Mouse (Mus musculus): ENCODE measurements at regions not wholly inside any gene's neighbourhood (a gene's known extent, or its start where the extent isn't known, plus 50 kb on each side); places are given as distances from the start of the nearest gene placed in this dataset.

DNA sequence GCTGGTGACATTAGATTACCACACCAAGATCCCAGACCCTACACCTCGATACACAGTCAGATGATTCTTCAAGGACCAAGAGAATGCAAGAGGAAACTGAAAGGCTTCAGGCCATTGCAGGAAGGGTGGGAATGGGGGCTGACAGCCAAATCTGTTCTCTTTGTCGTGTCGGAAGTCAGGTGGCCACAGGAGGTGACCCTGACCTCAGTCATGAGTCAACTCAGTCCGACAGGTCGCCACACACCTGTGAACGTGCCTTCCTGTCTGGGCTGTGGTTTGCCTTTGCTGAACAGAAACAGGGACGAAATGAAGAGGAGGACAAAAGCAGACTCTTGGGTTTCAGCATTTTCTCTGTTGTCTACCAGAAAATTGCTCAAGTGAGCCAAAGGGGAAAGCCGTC is 318.3 kb upstream of the Gm26657 start:
- no peak for DNase-seq

DNA sequence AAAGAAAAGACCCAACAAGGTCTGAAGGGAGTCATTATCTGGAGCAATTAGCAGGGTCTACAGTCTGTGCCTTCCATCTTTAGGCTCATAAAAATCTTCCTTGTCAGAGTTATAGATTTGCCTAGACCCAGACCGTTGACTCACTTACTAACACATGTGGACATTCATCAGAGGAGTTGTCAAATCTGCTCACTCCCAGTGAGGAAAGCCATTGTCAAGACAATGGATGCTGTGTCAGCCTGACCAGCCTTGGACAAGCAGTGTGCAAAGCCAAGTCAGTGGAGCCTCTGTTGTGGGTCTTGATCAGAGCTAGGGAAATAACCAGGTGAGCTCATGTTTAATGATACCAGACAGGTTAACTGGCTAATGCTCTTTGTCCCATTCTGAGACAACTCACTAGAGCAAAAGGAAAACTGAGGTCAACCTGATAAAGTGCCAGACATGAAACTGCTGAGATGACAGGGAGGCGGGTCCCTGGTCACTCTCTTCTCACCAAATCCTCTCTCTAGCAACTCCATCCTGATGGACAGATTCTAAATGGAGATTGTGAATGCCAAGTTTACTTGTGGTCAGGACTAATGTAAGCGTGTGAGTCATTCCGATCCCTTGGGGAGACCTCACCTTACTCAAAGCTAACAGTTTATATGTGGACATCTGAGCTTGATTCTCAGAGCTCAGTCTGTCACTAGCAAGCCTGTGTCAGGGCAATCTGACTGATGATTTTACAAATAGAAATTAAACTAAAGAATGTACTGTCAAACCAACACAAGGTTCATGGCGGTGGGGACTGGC is 320.6 kb upstream of the Gm26657 start:
- DNase-seq, result no peak

DNA sequence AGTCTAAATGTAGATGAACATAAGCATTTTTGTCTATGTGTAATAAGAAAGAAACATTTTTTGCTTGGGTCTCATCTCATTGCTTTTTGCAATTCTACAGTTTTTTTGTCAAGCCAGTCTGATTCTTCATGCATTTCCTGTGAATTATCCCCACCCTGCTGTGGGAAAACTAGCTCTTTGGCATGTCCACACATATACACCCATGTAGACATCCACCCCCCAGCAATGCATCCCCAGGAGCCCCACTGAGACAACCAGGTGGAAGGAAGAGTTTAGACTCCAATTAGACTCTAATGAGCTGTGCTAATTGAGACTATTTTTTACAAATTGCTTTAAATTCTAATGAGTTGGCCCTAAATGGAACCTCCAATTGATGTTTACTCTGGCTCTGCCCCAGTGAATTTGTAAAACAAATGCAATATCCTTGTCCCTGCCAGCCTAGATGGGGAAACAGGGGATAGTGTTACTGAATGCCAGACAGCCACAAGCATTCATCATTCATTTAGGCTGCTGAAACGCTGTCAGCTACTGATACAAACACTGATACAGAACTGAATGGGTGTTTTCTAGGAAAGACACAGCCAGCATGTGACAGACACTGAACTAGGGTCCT is 328.7 kb upstream of the Gm26657 start:
- no peak for DNase-seq

DNA sequence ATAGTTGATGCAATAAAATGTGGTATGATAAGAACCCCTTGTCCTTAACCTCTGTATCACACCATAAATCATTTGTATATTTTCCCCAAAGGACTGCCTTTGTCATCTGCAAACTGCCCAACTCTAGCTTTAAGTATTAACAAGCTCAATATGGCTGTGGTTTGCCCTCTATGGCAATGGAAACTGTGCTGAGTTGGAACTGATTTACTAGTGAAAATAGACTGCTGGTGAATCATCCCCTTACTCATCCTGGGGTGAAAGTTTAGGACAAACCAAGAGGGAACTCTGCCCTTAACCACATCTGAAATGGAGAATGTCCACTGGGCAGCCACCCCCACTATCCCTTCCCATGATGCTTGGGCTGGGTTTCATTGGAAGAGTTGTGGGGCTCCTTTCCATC is 346.1 kb upstream of the Gm26657 start:
- DNase-seq, result no peak

DNA sequence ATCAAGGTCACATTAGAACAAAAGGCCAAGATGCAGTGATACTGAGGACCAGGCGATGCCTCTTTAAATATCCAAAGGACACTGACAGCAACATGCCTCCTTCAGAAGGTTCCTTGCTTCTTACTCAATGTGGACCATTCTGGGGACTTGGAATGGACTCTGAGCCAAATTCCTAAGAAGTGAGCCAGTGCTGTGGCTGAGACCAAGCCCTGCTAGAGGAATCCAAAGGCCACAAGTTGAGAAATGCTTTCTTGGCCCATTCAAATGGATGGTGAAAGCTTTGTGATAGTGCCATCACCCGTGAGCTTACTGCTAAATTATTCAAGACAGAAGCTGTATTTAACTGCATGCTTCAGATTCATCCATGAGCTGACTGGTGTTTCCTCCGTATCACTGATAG is 352.8 kb upstream of the Gm26657 start:
- no peak for DNase-seq

DNA sequence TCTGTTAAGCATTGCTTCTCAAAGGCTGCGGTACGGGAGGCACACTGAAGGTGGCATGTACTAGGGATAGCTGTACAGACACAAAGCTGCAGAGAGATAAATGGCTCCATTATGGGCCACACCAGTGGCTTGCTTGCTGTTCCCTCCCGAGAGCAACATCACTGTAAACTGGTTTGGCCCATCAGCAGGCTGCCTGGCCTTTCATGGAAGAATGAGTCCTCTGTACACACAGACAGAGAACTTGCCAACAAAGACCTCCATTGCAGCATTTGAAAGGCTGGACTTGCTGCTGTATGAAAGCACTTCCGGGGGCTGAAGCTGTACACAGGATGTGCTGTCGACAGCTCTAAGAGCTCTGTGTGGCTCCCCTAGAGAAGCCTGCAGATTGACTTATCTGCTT is 364.1 kb upstream of the Gm26657 start:
- DNase-seq, result no peak

DNA sequence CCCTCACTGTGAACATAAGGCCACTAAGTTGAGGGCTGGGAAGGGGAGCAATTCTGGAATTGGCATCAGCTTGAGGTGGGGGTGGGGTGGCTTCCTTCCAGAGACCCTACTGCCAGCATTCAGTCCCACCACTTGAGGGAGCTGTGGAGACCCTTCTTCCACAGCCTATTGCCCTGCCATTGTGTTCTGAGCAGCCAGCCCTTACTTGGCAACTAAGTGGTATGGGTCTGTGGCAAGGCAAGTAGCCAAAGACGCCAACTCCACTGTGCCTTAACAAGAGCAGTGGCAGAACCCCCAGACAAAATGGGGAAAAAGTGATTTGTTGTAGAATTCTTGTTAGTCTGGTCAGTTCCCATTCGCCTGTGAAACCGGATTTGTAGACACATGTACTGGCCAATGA is 365.4 kb upstream of the Gm26657 start:
- DNase-seq, result no peak

DNA sequence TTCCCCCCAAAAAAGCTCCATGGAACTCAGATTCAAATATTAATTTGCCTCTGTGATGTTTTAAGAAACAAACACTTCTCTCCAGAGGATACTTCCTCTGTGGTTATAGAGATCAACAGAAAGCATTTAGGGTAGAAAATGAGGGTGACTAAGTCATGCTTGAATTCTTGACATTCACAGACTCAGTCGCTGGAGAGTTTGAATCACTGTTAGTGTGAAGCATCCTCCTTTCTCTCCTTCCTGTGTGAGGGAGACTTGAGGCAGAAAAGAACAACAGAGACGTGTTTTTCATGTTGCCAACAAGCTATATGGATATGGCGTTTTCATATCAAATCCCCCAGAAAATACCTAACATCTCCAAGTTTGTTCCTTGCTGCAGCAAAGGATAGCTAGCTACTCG is 366.1 kb upstream of the Gm26657 start:
- no peak for DNase-seq

DNA sequence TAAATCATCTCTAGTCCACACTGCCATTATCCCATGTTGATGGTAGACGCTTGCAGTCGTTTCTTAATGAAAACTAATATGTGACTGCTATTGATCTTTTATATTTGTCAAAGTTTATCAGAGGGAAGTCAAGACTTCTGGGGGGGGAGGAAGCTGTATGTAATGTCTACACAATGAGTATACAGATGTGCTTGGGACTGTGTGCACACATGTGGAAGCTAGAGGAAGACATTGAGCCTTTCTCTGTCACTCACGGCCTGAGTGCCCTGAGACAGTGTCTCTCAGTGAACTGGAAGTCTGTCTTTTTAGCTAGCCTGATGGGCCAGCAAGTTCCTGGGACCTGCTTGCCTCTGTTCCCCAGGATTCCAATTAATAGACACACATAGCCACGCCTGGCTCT is 366.7 kb upstream of the Gm26657 start:
- DNase-seq, result no peak

DNA sequence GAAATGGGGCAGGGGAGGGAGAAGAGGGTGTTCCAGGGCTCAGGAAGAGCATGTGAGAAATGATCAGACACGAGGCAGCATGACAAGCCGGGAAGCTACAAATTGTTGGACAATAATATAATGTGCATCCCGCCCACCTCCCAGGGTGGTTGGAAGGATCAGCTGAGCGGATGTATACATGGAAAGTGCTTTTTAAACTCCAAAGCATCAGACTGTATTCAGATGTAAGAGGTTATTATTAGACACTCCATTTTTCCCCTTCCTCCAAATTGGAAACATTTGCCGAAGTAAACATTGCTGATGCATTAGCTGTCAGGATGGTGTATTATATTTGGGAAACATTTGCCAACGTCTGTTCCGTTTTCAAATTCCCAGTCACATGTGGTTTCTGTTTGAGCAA is 367.2 kb upstream of the Gm26657 start:
- DNase-seq, result no peak

DNA sequence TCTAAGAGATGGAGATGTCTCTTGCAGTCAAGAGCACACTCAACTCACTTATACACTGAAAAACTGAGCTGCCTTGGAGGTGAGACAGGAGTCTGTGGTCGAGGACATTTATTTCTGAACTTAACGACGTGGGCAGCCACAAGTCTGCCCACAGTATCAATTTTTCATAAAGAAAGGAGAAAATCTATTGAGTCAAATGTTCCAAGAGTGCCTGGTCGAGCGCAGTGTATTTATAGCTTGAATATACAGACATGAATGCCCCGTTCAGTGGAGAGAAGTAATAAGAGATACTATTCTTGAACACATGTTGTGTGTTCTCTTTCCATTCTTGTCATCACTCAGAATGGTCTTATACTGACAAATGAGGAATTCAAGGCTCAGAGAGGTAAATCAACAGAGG is 375.3 kb upstream of the Gm26657 start:
- DNase-seq, result no peak

DNA sequence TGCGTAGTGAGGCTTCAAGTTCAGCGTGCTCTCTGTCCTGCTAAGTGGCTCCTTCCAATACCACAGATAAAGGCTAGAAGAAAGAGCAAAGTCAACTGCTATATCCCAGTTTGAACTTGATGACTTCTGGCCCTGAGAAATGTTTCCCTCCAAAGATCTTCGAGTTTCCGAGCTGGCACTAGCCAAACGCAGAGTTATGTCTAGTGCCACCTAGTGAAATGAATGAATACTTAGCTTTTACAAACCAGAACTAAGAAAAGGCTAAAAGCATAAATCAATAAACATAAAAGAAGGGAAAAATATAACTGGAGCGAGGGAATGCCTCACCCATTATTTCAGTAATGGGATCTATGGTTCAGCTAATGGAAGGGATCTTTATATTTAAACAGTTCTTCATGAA is 377.7 kb upstream of the Gm26657 start:
- no peak for DNase-seq

DNA sequence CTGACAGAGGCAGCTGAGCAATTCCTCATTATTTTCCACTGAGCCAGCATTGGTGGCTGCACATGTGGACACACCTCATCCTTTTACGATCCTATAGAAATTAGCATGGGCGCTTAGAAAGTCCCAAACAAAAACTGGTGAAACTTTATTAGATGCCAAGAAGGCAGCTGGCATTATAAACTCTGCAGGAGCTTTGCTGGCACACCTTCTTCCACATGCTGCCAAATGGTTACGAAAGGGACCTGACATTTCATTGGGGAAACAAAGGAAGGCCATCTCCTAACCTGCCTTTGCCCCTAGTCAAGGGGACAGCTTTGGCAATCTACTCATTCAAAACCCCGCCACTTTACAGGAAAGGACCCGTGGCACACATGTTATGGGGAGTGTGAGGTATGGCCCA is 390.7 kb upstream of the Gm26657 start:
- no peak for DNase-seq

DNA sequence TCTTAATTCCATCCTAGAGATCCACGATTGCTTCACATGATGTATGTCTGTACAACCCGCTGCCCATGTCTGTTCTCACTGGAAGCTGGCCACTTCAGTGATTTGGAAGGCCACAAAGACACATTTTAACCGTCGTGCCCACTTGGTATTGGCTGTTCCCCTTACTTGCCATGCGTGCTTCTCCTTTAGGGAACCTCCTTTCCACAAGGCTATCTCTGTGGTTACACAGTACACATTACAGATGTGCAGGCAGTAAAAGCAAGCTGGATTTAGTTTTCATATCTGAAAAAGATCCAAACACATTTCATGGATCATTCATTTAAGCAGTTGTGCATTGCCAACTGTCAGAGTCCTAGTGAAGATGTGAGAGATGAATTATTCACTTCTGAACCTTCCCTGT is 414.7 kb upstream of the Gm26657 start:
- DNase-seq, result no peak

DNA sequence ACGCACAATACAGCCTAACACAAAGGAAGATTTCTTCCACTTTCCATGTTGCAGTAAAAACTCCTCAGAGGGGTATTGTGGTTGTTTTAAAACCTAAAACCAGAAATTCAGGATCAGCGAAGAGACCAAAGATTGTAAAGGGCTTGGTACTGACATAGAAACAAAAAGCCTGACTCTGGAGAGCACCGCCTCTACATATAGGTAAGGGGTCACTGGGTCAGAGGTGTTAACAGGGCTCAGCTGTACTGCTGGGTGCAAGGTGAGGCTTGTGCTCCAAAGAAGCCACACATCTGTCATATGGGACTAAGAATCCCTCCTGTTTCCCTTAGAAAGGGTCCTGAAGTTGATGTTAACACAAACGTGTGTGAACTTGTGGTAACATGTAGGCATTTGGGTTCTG is 420.7 kb upstream of the Gm26657 start:
- DNase-seq, result no peak

DNA sequence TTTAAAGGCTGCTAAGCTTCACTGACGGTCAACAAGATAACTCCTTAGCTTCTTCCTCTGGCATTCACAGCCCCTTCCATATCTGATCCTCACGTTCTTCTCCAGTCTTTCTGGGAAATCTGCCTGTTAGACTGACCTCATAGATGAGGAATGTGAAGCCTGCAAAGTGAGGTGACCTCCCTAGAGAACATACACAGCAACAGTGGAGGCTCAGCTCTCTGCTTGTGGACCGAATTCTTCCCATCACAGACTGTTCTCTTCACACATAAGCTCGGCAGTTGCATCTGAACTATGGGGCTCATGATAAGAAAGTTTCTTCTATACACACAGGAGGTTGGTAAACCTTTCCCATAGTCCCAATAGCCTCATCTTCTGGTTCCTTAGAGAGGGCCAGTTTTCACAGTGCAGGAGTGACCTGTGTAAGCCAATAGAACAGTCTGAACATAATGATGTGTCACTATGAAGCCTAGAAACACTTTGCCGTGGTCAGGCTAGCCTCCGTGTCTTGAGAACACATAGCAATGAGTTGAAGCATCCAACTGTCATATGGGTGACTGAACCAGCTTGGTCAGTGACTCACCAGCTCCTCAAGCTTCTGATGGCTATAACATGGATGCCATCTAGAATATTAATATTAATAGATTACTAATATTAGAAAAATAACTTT is 434.1 kb upstream of the Gm26657 start:
- no peak for DNase-seq

DNA sequence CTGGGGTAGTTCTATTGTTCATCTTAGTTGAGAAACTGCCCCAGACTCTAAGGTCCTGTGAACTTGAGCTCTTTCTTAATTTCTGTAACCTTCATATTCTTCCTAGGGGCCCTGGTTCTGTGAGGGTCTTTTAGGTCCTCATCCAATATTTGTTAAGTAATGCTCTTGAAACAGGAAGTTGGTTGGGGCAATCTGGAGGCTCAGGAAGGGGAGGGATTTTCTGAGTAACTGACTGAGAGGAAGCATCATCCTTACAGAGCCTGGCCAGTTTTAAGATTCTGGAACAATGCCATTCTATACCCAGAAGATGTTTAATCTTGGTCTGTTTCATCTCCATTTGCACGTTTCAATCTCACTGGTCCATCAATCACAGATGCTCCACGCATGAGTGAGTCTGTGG is 435.6 kb upstream of the Gm26657 start:
- no peak for DNase-seq

DNA sequence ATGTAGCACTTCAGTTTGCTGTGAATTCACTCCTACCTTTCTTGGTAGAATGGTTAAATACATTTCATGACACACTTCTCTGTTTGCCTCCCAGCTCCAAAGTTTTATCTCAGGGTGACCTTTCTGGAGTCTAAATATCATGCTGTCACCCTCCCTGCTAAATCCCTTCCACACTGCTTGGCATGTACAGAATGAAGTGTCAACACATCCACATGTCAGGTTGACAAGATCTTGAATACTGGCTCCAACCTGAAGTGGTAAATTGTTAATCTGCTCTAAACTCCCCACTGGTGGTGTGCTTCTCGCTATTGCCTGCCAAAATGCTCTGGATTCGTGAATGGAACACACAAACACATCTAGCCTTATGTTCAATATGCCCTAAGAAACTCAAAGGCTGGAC is 451.9 kb upstream of the Gm26657 start:
- no peak for DNase-seq

DNA sequence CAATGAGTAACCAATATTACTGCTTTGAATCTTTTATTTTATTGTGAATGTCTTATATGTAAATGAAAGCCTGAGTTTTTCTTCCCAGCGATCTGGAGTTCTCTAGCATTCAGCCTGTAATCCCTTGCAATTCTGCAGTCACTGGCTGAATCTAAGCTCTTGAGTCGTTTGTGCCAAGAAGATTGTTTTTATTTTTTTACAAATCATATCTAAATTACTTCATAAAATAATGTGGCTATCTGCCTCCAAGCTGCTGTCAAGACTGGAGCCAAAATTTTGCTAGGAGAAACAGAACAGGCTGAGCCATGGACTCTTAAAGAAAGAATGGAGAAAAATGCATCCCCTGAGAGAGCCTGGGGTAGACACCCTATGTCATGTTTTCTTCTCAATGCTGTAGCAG is 455.4 kb upstream of the Gm26657 start:
- no peak for DNase-seq

DNA sequence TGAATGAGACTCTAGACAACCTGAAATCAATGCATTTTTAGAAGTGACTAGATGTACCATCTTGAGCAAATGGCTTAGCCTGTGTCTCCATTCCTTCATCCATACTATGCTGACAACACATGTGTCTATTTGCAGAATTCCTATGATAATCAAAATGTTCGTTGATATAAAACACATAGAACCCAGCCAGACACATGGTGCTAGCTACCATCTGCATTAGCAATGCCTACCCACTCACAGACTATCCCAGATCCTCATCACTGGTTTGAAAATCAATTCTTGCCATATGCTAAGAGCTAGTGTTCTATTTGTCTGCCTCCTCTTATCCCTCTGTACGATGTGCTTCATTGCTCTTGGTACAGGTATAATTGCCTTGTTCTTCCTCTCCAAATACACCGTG is 464.0 kb upstream of the Gm26657 start:
- no peak for DNase-seq

DNA sequence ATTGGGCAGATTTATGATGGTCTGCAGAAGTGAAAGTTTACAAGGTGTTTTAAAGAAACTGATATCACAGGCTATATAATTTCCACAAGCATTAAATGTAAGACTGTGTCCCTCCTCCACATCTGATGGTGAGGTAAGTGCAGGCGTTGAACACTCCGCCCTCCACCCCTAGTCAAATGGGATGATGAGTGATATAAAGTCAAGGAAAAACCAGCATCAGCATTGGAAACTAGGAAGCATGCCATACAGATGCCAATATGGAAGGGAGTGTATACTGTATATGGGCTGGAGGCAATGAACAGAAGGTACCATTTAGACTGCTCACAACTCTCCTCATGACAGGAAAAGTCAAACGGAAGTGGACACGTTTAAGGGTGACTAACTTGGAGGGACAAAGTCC is 468.5 kb upstream of the Gm26657 start:
- no peak for DNase-seq

DNA sequence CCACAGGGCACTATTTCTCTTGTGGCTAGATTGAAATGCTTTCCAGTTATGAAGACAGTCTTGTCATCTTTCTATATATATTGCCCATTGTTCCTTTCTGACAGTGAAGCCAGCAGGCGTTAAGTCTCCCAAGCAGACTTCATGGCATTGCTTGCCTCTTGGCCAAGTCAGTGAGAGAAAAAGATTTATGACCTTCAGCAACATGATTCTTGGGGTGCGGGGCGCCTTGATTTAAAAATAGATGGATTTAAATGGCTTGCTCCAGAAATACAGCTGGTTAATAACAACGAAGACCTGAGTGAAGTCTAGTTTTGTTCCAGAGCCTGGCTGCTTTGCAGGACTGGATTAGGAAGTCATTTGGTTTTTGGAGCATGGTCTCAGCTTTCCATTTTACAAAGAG is 475.2 kb upstream of the Gm26657 start:
- no peak for DNase-seq

DNA sequence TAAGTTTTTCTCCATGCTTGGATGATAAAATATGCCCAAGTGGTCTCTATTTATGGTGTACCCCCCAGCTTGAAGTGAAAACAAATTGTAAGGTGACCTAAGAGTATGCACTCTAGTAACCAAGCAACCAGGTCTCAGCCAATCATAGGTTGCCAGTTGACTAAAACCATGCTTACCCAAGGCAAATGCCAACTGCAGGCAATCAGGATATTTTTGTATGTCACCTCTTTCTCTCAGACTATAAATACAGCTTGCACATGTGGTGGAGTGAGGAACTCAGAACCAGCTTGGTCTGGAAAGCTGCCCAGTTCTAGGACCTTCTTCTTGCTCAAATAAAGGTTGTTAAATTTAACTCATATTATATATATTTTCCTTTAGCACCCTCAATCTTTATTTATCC is 476.0 kb upstream of the Gm26657 start:
- no peak for DNase-seq

DNA sequence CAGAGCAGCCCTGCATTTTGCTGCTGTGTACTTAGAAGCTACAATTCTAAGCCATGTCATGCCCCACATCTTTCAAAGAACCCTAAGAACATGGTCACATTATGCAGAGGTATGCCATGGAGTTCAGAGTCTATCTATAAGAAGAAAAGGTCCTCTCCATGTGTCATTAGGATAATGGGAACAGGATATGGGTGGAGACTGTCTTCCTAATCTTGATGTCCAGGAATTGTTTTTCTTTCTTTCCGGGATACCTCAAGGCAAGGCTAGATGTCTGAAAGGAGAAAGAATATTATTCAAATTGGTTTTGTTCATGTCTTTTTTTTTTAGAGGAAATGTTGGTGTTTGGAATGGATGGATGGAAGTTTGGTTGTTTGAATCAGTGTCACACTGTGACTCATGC is 477.3 kb upstream of the Gm26657 start:
- no peak for DNase-seq

DNA sequence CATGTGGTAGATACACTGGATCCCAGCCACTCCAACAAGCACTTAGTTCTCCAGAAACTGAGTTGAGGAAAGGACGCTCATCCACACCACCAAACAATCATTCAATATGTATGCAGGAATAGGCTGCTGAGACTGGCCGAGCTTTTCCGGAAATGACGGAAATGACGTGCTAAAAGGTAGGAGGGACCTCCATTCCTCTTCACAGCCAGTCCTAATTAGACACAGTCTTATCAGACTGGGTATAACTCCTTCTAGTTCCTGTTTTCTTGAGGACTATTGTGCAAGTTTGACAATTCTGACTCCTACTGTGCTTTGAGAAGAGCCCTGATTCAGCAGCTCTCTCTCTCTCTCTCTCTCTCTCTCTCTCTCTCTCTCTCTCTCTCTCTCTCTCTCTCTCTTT is 477.9 kb upstream of the Gm26657 start:
- DNase-seq, result no peak
